Mouse (Mus musculus) intestine, embryonic 15.5 days (tissue): Measurements from ENCODE around the gene Pank4. TPM values are rescaled to one million over a fixed set of nuclear protein-coding genes. Genes with fewer than 3 reads are reported as not detected.

Experiments
- ATAC-seq: fragments of 200-750 bp; cut with Nextera tagmentation; 2 replicates; pipeline ENCODE4 v1.8.0; 2017; ENCODE audit warnings: moderate TSS enrichment, moderate library complexity
- H3K27ac ChIP-seq: fragments of 300-500 bp; sonication (generic); 2 replicates; pipeline ENCODE4 v1.5.1; 2015; ENCODE audit warnings: mild to moderate bottlenecking, inconsistent platforms
- H3K27me3 ChIP-seq: fragments of 300-500 bp; sonication (generic); replicated peaks from 2 replicates; pipeline ENCODE4 v1.6.1; 2015; ENCODE audit warnings: inconsistent platforms
- H3K36me3 ChIP-seq: fragments of 300-500 bp; sonication (generic); 2 replicates; pipeline ENCODE4 v1.6.1; 2015; ENCODE audit warnings: inconsistent platforms
- H3K4me1 ChIP-seq: fragments of 300-500 bp; sonication (generic); replicated peaks from 2 replicates; pipeline ENCODE4 v1.6.1; 2015; ENCODE audit warnings: inconsistent platforms
- H3K4me2 ChIP-seq: fragments of 300-500 bp; sonication (generic); replicated peaks from 2 replicates; pipeline ENCODE4 v1.6.1; 2015; ENCODE audit warnings: mild to moderate bottlenecking, inconsistent platforms
- H3K4me3 ChIP-seq: fragments of 300-500 bp; sonication (generic); replicated peaks from 2 replicates; pipeline ENCODE4 v1.5.1; 2015; ENCODE audit warnings: inconsistent platforms
- H3K9ac ChIP-seq: fragments of 300-500 bp; sonication (generic); 2 replicates; pipeline ENCODE4 v1.6.1; 2015; ENCODE audit warnings: inconsistent platforms
- H3K9me3 ChIP-seq: fragments of 300-500 bp; sonication (generic); 2 replicates; pipeline ENCODE4 v1.6.1; 2016; ENCODE audit warnings: inconsistent platforms
- WGBS: fragments of 180-500 bp; shearing (Covaris S2); methylation state at CpG from one replicate; pipeline ENCODE4 v1.1.7; 2015; 5-methylcytosine and 5-hydroxymethylcytosine counted together
- polyA plus RNA-seq: library from polyadenylated mRNA; unstranded; fragments of >200 nt; fragmentation: Nextera tagmentation; extraction: Ambion mirVana; gene quantifications from 2 replicates; pipeline ENCODE4 v1.2.1, GENCODE M21; 2015

The Pank4 gene
- polyA plus RNA-seq, 1 experiment from 2014 or later, result 34.2 TPM

GRCm38 (mm10) chr4:154961226-154961738 lies 2.6 kb upstream of the Pank4 start:
- H3K9me3 ChIP-seq, result no peaks in the 10 kb centered on the region

GRCm38 (mm10) chr4:154961911-154962310 lies 2.0 kb upstream of the Pank4 start:
- WGBS, result 23% methylated on average over 13 of the region's 13 CpGs
- Histone ChIP-seq H3K9me3 (no peaks in the 10 kb centered on the region), H3K27me3 (peaks cover 67% of the 10 kb centered on the region), H3K4me3 (peak overlapping the region; percentile 43; the same call in 1 of the 2 replicates), H3K4me1 (peaks cover 51% of the 10 kb centered on the region), H3K36me3 (no peaks in the 10 kb centered on the region; the same call in 1 of the 2 replicates), H3K27ac (no peak overlapping the region), H3K9ac (no peak overlapping the region), H3K4me2 (peak overlapping the region; percentile 79)
- no peak for ATAC-seq

More at GRCm38 (mm10) chr4:154961226-154961738, 2.6 kb upstream of the Pank4 start:
- peaks cover 71% of the 10 kb centered on the region for H3K27me3 ChIP-seq
- peak overlapping the region; percentile 79 for H3K4me2 ChIP-seq
- peaks cover 51% of the 10 kb centered on the region for H3K4me1 ChIP-seq
- peak overlapping the region; percentile 38 for H3K9ac ChIP-seq
- H3K36me3 ChIP-seq, result no peaks in the 10 kb centered on the region; the same call in 1 of the 2 replicates
- no peak for ATAC-seq
- no peak overlapping the region for H3K27ac ChIP-seq
- peak overlapping the region; percentile 43 for H3K4me3 ChIP-seq
- WGBS, result 2% methylated on average over 47 of the region's 47 CpGs

- 77% methylated on average over 7 of the region's 7 CpGs for WGBS
- no peak overlapping the region for H3K27ac ChIP-seq
- no peaks in the 10 kb centered on the region; the same call in 1 of the 2 replicates for H3K36me3 ChIP-seq
- ATAC-seq, result no peak
- no peak overlapping the region for H3K4me3 ChIP-seq
- H3K27me3 ChIP-seq, result peaks cover 59% of the 10 kb centered on the region
- no peaks in the 10 kb centered on the region for H3K9me3 ChIP-seq
- H3K4me1 ChIP-seq, result peaks cover 49% of the 10 kb centered on the region
- no peak overlapping the region for H3K9ac ChIP-seq
- peak overlapping the region; percentile 74; the same call in 1 of the 2 replicates for H3K4me2 ChIP-seq
Observed at GRCm38 (mm10) chr4:154962683-154963082, 1.2 kb upstream of the Pank4 start.

GRCm38 (mm10) chr4:154963190-154963836 lies 610 bp upstream of the Pank4 start:
- peak overlapping the region; percentile 90 for H3K4me3 ChIP-seq
- H3K27ac ChIP-seq, result no peak overlapping the region
- no peaks in the 10 kb centered on the region; the same call in 1 of the 2 replicates for H3K36me3 ChIP-seq
- peaks cover 44% of the 10 kb centered on the region for H3K4me1 ChIP-seq
- 41% methylated on average over 11 of the region's 11 CpGs for WGBS
- H3K9me3 ChIP-seq, result no peaks in the 10 kb centered on the region
- peak overlapping the region; percentile 79; the same call in 1 of the 2 replicates for H3K9ac ChIP-seq
- peak overlapping the region; percentile 74 for H3K4me2 ChIP-seq
- no peak for ATAC-seq
- H3K27me3 ChIP-seq, result peaks cover 54% of the 10 kb centered on the region

GRCm38 (mm10) chr4:154964581-154965235 lies 785 bp downstream of the Pank4 start:
- Histone ChIP-seq H3K9me3 (no peaks in the 10 kb centered on the region), H3K4me1 (peaks cover 42% of the 10 kb centered on the region), H3K36me3 (peaks cover 8% of the 10 kb centered on the region), H3K27me3 (peaks cover 40% of the 10 kb centered on the region), H3K4me3 (peak overlapping the region; percentile 90), H3K4me2 (peak overlapping the region; percentile 74), H3K27ac (peak overlapping the region; percentile 91), H3K9ac (peak overlapping the region; percentile 79)
- 0 out of 2 replicates have a peak, but pooled peaks have one; percentile 0 for ATAC-seq
- under 1% methylated on average over 36 of the region's 36 CpGs for WGBS

GRCm38 (mm10) chr4:154965856-154966255 lies 1.9 kb downstream of the Pank4 start:
- H3K9me3 ChIP-seq, result no peaks in the 10 kb centered on the region
- H3K9ac ChIP-seq, result no peak overlapping the region
- WGBS, result 77% methylated on average over 3 of the region's 3 CpGs
- peaks cover 19% of the 10 kb centered on the region for H3K36me3 ChIP-seq
- H3K27ac ChIP-seq, result no peak overlapping the region
- no peak overlapping the region for H3K4me2 ChIP-seq
- peaks cover 29% of the 10 kb centered on the region for H3K27me3 ChIP-seq
- peaks cover 36% of the 10 kb centered on the region for H3K4me1 ChIP-seq
- no peak for ATAC-seq
- H3K4me3 ChIP-seq, result no peak overlapping the region

- H3K36me3 ChIP-seq, result peaks cover 33% of the 10 kb centered on the region
- 69% methylated on average over 5 of the region's 5 CpGs for WGBS
- H3K27ac ChIP-seq, result no peak overlapping the region
- H3K4me3 ChIP-seq, result no peak overlapping the region
- H3K9me3 ChIP-seq, result no peaks in the 10 kb centered on the region
- peaks cover 16% of the 10 kb centered on the region for H3K27me3 ChIP-seq
- no peak overlapping the region for H3K4me2 ChIP-seq
- H3K9ac ChIP-seq, result no peak overlapping the region
- ATAC-seq, result no peak
- peaks cover 24% of the 10 kb centered on the region for H3K4me1 ChIP-seq
Observed at GRCm38 (mm10) chr4:154967173-154967572, 3.2 kb downstream of the Pank4 start.

- WGBS, result 93% methylated on average over 12 of the region's 12 CpGs
- no peak overlapping the region for H3K4me3 ChIP-seq
- H3K27me3 ChIP-seq, result no peaks in the 10 kb centered on the region
- no peaks in the 10 kb centered on the region for H3K4me1 ChIP-seq
- H3K27ac ChIP-seq, result no peak overlapping the region
- no peaks in the 10 kb centered on the region for H3K9me3 ChIP-seq
- H3K4me2 ChIP-seq, result no peak overlapping the region
- no peak overlapping the region for H3K9ac ChIP-seq
- ATAC-seq, result no peak
- peaks cover 80% of the 10 kb centered on the region for H3K36me3 ChIP-seq
Observed at GRCm38 (mm10) chr4:154972546-154972945, 8.6 kb downstream of the Pank4 start.

GRCm38 (mm10) chr4:154974163-154974611 lies 10.3 kb downstream of the Pank4 start:
- H3K4me3 ChIP-seq, result no peak overlapping the region
- H3K27ac ChIP-seq, result no peak overlapping the region
- no peaks in the 10 kb centered on the region for H3K9me3 ChIP-seq
- no peak overlapping the region for H3K9ac ChIP-seq
- H3K4me1 ChIP-seq, result no peaks in the 10 kb centered on the region
- no peaks in the 10 kb centered on the region for H3K27me3 ChIP-seq
- no peak for ATAC-seq
- H3K36me3 ChIP-seq, result peaks cover 91% of the 10 kb centered on the region
- no peak overlapping the region for H3K4me2 ChIP-seq
- WGBS, result 85% methylated on average over 11 of the region's 11 CpGs

GRCm38 (mm10) chr4:154980110-154980509 lies 16.2 kb downstream of the Pank4 start:
- no peak overlapping the region for H3K27ac ChIP-seq
- H3K4me1 ChIP-seq, result peaks cover 22% of the 10 kb centered on the region
- ATAC-seq, result no peak
- H3K4me3 ChIP-seq, result no peak overlapping the region
- no peak overlapping the region for H3K9ac ChIP-seq
- peaks cover 53% of the 10 kb centered on the region for H3K36me3 ChIP-seq
- WGBS, result 88% methylated on average over 4 of the region's 4 CpGs
- no peaks in the 10 kb centered on the region; the same call in 1 of the 2 replicates for H3K27me3 ChIP-seq
- H3K4me2 ChIP-seq, result no peak overlapping the region
- no peaks in the 10 kb centered on the region for H3K9me3 ChIP-seq

- Histone ChIP-seq H3K4me1 (peaks cover 28% of the 10 kb centered on the region), H3K9ac (no peak overlapping the region), H3K27ac (no peak overlapping the region), H3K4me3 (no peak overlapping the region), H3K9me3 (no peaks in the 10 kb centered on the region), H3K36me3 (peaks cover 45% of the 10 kb centered on the region), H3K27me3 (no peaks in the 10 kb centered on the region; the same call in 1 of the 2 replicates), H3K4me2 (no peak overlapping the region)
- 85% methylated on average over 6 of the region's 6 CpGs for WGBS
- ATAC-seq, result no peak
Observed at GRCm38 (mm10) chr4:154981076-154981475, 17.2 kb downstream of the Pank4 start.

GRCm38 (mm10) chr4:154981530-154981929 lies 17.6 kb downstream of the Pank4 start:
- ATAC-seq, result peak; percentile 59
- H3K36me3 ChIP-seq, result peaks cover 40% of the 10 kb centered on the region
- H3K4me1 ChIP-seq, result peaks cover 33% of the 10 kb centered on the region
- H3K4me2 ChIP-seq, result no peak overlapping the region
- H3K27ac ChIP-seq, result no peak overlapping the region
- H3K4me3 ChIP-seq, result no peak overlapping the region
- H3K27me3 ChIP-seq, result no peaks in the 10 kb centered on the region; the same call in 1 of the 2 replicates
- WGBS, result 44% methylated on average over 7 of the region's 7 CpGs
- no peaks in the 10 kb centered on the region for H3K9me3 ChIP-seq
- H3K9ac ChIP-seq, result no peak overlapping the region
